ENCODE assay signal across 10 mouse cellular contexts in the genomic region with DNA sequence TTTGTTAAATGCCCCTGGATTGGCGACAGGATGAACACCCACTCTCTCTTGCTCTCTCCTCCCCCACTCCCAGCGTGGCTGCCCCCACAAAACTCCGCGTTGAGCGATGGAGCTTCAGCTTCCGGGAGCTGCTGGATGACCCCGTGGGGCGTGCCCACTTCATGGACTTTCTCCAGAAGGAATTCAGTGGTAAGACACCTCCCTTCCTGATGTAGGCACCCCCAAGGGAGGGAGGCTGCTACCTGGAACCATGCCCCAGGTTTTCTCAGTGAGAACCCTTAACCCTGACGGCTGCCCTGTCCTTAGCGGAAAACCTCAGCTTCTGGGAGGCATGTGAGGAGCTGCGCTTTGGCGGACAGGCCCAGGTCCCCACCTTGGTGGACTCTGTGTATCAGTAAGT. TPM values are rescaled to one million over a fixed set of nuclear protein-coding genes. Genes with fewer than 3 reads are reported as not detected.
DNase-seq lines count a peak whose midpoint lies in the region; ATAC-seq and TF ChIP-seq lines count a peak whose summit lies in the region.
"Had no signal": no experiment of that assay in that cellular context is flagged by ENCODE, and none has a peak within 500 bp of the region (broad histone marks: within the 10 kb centered on the region; RNA-seq: fewer than 3 reads in every experiment).

Arhgdig (minus strand) TSS at position 101 of the 400 bp plus-strand sequence.

- intact Hi-C loops in heart, postnatal 36 days (cut with DNase I), result no loop called here

- H3K4me1 ChIP-seq in hindbrain, embryonic 14.5 days (replicated peaks; ENCODE audit: control insufficient read depth, insufficient read depth, low read length), result peaks cover 5% of the 10 kb centered on the region
- peaks cover 11% of the 10 kb centered on the region for H3K4me1 ChIP-seq in liver, embryonic 15.5 days (replicated peaks)

- H3K4me2 ChIP-seq in hindbrain, embryonic 14.5 days (replicated peaks), result no peak within 1 kb of the TSS
- no peak within 1 kb of the TSS for H3K4me2 ChIP-seq in liver, embryonic 15.5 days

- no peaks in the 10 kb centered on the region for H3K36me3 ChIP-seq in hindbrain, embryonic 14.5 days (replicated peaks; ENCODE audit: control insufficient read depth, insufficient read depth)
- H3K36me3 ChIP-seq in liver, embryonic 15.5 days (replicated peaks), result no peaks in the 10 kb centered on the region

- no peaks in the 10 kb centered on the region for H3K9me3 ChIP-seq in hindbrain, embryonic 14.5 days (ENCODE audit: control insufficient read depth, low read length)
- no peaks in the 10 kb centered on the region for H3K9me3 ChIP-seq in liver, embryonic 15.5 days (replicated peaks)

- 87% methylated on average over 12 of the region's 12 CpGs for WGBS in hindbrain, embryonic 14.5 days
- 84% methylated on average over 12 of the region's 12 CpGs for WGBS in liver, embryonic 15.5 days (ENCODE audit: insufficient replicate concordance)

- H3K4me3 ChIP-seq in hindbrain, embryonic 14.5 days (replicated peaks; ENCODE audit: low read length), result no peak within 1 kb of the TSS
- no peak within 1 kb of the TSS for H3K4me3 ChIP-seq in liver, embryonic 15.5 days (replicated peaks)

- DNase-seq in left cerebral cortex, adult 18-20 months (ENCODE audit: low spot score in 2 of 2), result no peak
- no peak for DNase-seq in left cerebral cortex, adult 9 months (ENCODE audit: low spot score in 2 of 2)
- no peak for DNase-seq in brain, embryonic 14.5 days (ENCODE audit: low read depth)
- no peak for DNase-seq in hindbrain, embryonic 14.5 days (ENCODE audit: low spot score)
- no peak for DNase-seq in gastrocnemius, postnatal 25 days
- no peak for DNase-seq in heart, postnatal 36 days
- DNase-seq in retina, embryonic 14.5 days (ENCODE audit: low spot score), result no peak
- DNase-seq: cerebellum, adult 9-10 months had no signal

- no peak for TF ChIP-seq CTCF in brain, embryonic 14.5 days (IDR thresholded peaks at IDR 0.05; ENCODE audit: borderline replicate concordance, extremely low read depth, insufficient read depth, insufficient read length)

- H3K27me3 ChIP-seq in hindbrain, embryonic 14.5 days (ENCODE audit: control insufficient read depth, insufficient read depth, low read length), result peaks cover 20% of the 10 kb centered on the region
- peaks cover 55% of the 10 kb centered on the region for H3K27me3 ChIP-seq in liver, embryonic 15.5 days

- no peak for ATAC-seq in hindbrain, embryonic 14.5 days (ENCODE audit: low FRiP score)
- no peak for ATAC-seq in liver, embryonic 15.5 days (ENCODE audit: insufficient read depth)
- ATAC-seq: inflammation-experienced regulatory T-cells, adult 6 months had no signal

- TF ChIP-seq POLR2A in brain, embryonic 14.5 days (IDR thresholded peaks at IDR 0.05; ENCODE audit: borderline replicate concordance, extremely low read depth, insufficient read depth, insufficient read length, poor library complexity, severe bottlenecking), result no peak

- no peak within 1 kb of the TSS for H3K27ac ChIP-seq in hindbrain, embryonic 14.5 days
- H3K27ac ChIP-seq in liver, embryonic 15.5 days (replicated peaks), result no peak within 1 kb of the TSS

- no peak within 1 kb of the TSS for H3K9ac ChIP-seq in hindbrain, embryonic 14.5 days
- no peak within 1 kb of the TSS for H3K9ac ChIP-seq in liver, embryonic 15.5 days

RNA-seq across cellular contexts. Expression of gene Arhgdig, which starts in this region (rescaled TPM):
- 10 to 100 TPM; 95.4 to 98.6 TPM for total RNA-seq in left cerebral cortex, adult 18-20 months (2021)
- polyA plus RNA-seq in brain, embryonic 14.5 days (2012; rRNA removed), result 31.6 and 47.6 TPM in 2 replicates
- 181 and 195 TPM in 2 replicates for polyA plus RNA-seq in hindbrain, embryonic 14.5 days (2014; fragmentation: Nextera tagmentation; extraction: Ambion mirVana)
- polyA plus RNA-seq in liver, embryonic 15.5 days (2015; fragmentation: Nextera tagmentation; extraction: Ambion mirVana), result 14.4 and 15.3 TPM in 2 replicates
- total RNA-seq in gastrocnemius, postnatal 25 days (2021), result 1 to 10 TPM; 1.2 to 2.2 TPM
- under 1 TPM in 1 of 2 experiments, not detected in 1; 0.31 TPM for total RNA-seq in heart, postnatal 36 days (2021)
- polyA plus RNA-seq: inflammation-experienced regulatory T-cells, adult 6 months had no signal

Comparison
In these comparisons a context has a peak if more than half of its experiments do, and no peak if none do; other contexts are left out.
1. RNA of gene Arhgdig (total RNA-seq): 95.4 to 98.6 TPM in left cerebral cortex, adult 18-20 months; 1.2 to 2.2 TPM in gastrocnemius, postnatal 25 days and 0.31 TPM in heart, postnatal 36 days; every median in the first group is over 10 times any median in the second.